Mouse (Mus musculus): ENCODE measurements at regions not wholly inside any gene's neighbourhood (a gene's known extent, or its start where the extent isn't known, plus 50 kb on each side); places are given as distances from the start of the nearest gene placed in this dataset.

DNA sequence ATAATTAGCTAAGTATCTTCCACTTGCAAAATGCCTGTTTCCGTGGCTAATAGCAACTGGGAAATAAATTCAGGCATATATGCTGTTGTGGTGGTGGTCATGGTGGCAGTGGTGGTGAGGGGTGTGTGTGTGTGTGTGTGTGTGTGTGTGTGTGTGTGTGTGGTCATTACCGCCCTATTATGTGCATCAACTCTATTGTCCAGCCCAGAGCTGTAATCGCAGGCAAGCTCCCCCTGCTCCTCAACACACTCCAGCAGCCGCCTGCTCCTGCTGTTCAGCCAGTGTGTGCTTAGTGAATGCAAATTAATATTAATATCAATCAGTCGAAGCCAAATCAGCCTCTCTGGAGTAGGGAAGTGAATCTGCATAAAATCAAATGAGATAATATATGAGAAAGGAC lies 152.9 kb upstream of the Zic3 start:
- in situ Hi-C loops (cut with MboI, MseI) = no loop called here

DNA sequence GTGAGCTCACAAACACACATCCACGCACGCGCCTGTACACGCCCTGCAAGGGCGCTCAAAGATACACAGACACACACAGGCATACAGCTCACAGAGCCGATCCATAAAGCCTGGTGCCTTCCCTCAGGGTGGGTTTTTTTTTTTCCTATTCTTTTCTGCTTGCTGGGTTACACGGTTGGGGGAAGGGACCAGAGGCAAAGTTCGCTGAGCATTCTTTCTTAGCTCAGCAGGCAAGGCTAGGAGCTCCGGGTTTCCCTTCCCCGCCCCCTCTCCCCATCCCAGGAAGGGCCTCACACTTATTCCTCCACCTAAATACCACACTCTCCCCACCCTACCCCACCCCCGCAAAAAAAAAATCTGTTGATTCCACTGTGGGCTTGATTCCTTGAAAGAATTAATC lies 105.8 kb upstream of the Zic3 start:
- in situ Hi-C loops (cut with MboI, MseI) = no loop called here

- in situ Hi-C loops (cut with MboI, MseI) = no loop called here
Measured at GRCm38 (mm10) chrX:57917441-57918145, 104.9 kb upstream of the Zic3 start.

DNA sequence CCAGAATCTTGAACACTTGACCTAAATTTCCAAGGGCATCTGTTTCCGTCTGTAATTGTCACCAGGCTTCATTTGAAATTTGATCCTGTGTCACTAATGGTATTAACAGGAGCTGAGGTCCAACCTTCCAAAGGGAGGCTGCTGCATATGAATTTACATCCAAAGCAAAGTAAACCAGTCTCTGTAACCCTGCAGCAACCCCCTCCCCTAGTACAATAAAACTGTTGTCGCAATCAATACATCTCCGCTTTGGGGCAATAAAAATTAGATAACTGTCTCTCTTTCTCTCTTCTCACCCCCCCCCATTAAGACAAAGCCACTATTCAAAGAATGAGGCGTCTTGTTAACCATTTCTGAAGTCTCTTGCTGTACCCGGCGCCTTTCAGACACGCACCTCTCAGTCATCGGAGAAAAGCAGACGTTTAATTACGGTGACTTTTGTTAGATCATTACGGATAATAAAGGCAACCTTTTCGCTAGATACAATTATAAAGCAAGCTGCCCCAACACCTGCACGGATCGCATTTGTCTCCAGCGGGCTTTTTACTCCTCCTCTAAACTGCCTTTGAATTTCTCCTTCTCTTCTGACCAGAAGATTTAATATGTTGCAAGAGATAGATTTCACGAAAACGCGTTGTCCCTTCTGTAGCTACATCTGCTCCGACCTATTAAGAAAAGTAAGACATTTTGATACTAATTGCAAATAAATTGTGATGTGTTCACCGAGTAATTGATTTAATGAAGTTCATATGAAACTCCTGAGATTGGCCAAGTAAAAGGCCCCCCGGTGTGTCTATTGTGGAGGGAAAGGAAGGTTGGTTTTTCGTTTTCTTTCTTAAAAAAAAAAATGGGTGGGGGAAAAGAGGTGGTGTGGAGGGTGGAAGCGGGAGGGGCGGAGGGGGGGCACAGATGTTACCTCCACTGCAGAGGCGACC lies 104.1 kb upstream of the Zic3 start:
- in situ Hi-C loops (cut with MboI, MseI) = no loop called here

DNA sequence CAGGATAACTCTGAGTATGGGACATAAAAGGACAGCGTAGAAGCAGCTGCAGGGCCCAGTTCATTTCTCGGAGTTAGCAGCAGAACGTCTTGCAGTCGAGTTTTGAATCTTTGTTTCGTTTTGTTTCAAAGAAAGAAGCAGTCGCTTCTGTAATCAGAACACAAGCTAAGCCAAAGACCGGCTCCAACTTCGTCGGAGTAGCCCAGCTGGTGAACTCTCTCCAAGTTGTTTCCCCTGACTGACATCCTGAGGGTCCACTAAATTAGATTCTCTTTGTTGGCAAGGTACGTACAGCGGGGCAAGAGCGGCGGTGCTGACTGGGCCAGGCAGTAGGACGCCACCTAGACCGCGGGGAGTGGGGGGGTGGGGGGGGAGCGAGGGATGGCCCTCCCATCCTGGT lies 102.6 kb upstream of the Zic3 start:
- in situ Hi-C loops (cut with MboI, MseI) = no loop called here

- in situ Hi-C loops (cut with MboI, MseI) = no loop called here
Measured at GRCm38 (mm10) chrX:57920376-57920775, 102.1 kb upstream of the Zic3 start.

GRCm38 (mm10) chrX:57921294-57921693 lies 101.2 kb upstream of the Zic3 start:
- in situ Hi-C loops (cut with MboI, MseI) = no loop called here

- in situ Hi-C loops (cut with MboI, MseI) = no loop called here
Measured at GRCm38 (mm10) chrX:57921821-57922449, 100.6 kb upstream of the Zic3 start.

- in situ Hi-C loops (cut with MboI, MseI) = no loop called here
Measured at GRCm38 (mm10) chrX:57923836-57924235, 98.7 kb upstream of the Zic3 start.

GRCm38 (mm10) chrX:57935621-57936020 lies 86.9 kb upstream of the Zic3 start:
- in situ Hi-C loops (cut with MboI, MseI) = loop anchor here (25.0 kb wide), 1 partner anchor 1398 kb away; the partner anchor contains the start of gene Gm648

DNA sequence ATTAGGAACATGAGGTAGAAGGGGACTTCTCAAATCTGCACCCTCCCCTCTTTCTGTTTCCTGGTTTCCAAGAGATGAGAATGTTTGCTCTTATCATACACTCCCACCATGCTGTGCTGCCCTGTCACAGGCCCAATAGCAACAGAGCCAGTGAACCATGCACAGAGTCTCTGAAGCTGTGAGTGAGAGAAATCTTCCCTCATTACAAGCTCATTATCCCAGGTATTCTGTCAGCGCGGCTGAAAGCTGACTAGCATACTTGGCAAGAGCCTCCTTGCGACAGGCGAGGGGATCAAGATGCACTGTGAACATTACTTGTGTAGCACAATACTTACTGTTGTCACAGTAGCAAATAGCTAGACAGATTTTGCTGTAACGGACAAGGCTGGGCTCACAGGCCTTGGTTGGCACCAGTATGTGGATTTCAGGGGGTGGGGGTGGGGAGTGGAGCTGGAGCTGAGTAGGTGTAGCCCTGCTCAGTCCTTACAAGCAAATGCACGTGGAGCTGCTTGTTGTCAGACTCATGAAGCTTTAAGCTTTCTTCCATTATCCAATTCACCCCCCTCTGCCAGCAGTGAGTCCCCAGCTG lies 84.2 kb upstream of the Zic3 start:
- in situ Hi-C loops (cut with MboI, MseI) = loop anchor here (25.0 kb wide), 1 partner anchor 1401 kb away; the partner anchor contains the start of gene Gm648

DNA sequence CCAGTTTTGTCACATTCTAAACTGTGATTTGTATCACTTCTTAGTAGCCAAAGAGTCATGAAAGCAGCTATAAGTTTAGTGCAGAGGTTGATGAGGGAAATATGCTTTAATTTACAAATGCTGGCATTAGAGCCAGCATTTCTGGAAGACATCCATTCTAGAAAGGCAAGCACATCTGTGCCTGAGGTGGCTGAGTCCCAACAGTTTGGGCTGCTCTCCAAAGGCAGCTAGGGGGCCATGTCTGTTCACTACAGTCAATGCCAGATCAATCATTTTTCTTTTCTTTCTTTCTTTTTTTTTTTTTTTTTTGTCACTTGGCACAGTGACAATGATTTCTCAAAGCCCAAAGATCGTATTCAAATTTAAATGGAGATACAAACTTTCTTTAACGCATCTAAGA lies 71.6 kb upstream of the Zic3 start:
- in situ Hi-C loops (cut with MboI, MseI) = no loop called here

- in situ Hi-C loops (cut with MboI, MseI) = no loop called here
Measured at GRCm38 (mm10) chrX:57951301-57951700, 71.2 kb upstream of the Zic3 start.

GRCm38 (mm10) chrX:57954594-57955185 lies 67.8 kb upstream of the Zic3 start:
- in situ Hi-C loops (cut with MboI, MseI) = no loop called here

Data from T-helper 1 cell (primary cell).